Mouse (Mus musculus) spleen, postnatal 4 days (tissue): ENCODE results near the gene Slc43a2.
A peak's percentile ranks its signal among the peaks of the same experiment; 100 is the strongest.

Experiments used
- DNase-seq, 2 experiments: peaks; one replicate each; pipeline ENCODE4 v3.0.0; 2022; ENCODE audit warnings: low spot score in 2 of 2

Slc43a2 gene

GRCm38 (mm10) chr11:75605318-75605717 lies 73.8 kb downstream of the Slc43a2 start:
- no peak for DNase-seq

GRCm38 (mm10) chr11:75608776-75609175 lies 77.3 kb downstream of the Slc43a2 start:
- DNase-seq: no peak

GRCm38 (mm10) chr11:75610021-75610420 lies 78.5 kb downstream of the Slc43a2 start:
- DNase-seq: no peak

GRCm38 (mm10) chr11:75614769-75615168 lies 83.3 kb downstream of the Slc43a2 start:
- no peak for DNase-seq

DNA sequence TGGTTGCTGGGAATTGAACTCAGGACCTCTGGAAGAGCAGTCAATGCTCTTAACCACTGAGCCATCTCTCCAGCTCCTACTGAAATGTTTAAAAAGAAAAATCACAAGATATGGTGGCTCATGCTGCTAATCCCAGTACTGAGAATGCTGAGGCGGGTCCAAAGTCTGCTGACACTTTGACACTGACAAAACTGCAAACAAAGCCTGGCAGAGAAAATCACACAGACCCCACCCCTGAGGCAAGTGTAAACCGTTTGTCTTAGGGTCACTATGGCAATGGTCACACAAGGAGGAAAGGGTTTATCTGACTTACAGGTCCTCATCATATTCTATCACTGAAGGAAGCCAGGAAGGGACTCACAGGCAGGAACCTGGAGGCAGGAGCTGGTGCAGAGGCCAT lies 84.1 kb downstream of the Slc43a2 start:
- no peak for DNase-seq

DNA sequence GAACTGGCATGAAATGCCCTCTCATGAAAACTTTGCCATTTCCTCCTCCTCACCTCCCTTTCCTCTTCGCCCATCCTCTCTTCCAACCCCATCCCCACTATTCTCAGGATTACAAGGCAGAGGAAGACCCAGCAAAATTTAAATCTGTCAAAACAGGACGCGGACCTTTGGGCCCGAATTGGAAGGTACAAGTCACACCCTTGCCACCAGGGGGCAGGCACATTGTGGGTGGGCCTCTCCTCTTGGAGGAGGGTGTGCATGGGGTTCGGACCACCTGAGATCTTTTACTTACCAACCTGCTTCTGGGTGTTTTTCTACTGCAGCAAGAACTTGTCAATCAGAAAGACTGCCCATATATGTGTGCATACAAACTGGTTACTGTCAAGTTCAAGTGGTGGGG lies 87.6 kb downstream of the Slc43a2 start:
- peak; percentile 33 to 76 for DNase-seq

DNA sequence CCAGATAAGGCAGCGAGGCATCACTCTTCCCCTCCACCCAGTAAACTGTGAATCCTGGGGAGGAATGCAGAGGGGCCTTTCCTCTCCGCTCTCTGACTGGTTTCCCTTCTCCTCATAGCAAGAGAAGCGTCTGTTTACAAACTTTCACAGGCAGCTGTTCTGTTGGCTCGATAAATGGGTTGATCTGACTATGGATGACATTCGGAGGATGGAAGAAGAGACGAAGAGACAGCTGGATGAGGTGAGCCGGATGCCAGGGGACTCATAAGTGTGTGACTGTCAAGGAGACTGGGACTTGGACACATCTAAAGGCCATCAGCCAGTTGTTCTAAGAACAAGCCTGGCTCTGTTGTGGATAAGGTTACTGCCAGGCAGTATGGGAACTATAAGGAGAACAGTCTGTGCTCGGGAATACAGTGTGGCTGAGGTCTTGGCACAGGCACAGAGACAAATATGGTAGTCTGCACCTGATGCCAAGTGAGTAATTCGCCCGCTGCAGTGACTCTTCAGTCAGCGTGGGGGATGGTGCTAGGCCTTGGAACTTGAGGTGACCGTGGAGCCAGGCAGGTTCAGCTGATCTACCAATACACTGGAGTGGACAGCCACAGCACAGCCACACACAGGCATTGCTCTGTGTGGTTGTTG lies 88.8 kb downstream of the Slc43a2 start:
- no peak for DNase-seq

- DNase-seq: no peak
Observed at GRCm38 (mm10) chr11:75621426-75621825, 89.9 kb downstream of the Slc43a2 start.

DNA sequence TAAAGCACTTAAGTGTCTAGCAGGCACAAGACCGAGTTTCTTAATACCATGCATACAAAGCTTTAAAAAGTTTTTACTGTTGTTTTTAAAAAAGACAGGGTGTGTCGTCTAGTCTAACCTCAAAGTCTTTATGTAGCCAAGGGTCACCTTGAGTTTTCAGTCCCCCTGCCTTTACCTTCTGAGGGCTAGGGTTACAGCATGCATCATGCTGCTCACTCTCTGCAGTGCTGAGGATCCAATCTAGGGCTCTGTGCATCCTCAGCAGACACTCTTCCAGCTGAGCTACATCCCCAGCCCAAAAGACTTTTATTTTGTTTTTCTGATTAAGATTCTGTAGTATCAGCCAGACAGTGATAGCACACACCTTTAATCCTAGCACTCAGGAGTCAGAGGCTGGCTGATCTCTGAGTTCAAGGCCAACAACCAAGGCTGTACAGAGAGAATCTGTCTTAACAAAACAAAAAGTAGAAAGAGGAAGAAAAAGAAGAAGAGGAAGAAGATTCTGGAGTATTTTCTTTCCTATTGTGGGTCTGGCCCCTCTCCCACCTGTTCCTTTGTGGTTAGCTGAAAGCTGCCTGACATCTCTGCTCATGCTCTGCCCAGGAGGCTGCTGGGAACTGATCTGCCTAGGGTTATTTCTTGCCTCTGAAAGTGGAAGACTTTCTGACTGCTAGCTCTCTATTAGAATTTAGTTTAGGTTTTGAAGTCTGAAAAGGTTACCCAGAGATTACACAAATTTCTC lies 91.3 kb downstream of the Slc43a2 start:
- DNase-seq: no peak

- no peak for DNase-seq
Observed at GRCm38 (mm10) chr11:75624102-75624554, 92.6 kb downstream of the Slc43a2 start.

DNA sequence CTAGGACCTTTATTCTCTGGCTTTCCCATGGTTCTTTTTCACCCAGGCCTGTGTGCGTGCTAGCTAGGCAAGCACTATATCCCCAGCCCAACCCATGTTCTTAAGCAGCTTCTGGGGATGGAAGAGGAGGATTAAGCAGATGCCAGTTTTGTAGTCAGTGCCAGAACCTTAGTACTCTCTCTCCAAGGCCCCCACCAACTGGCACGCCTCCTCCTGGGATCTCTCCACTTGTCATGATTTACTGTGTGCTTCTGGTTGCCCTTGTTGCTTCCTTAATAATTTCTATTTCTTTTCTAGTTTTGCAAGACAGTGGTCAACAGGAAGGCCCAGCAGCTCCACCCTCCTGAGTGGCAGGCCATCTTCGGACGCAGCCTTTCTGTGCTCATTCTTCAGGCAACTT lies 94.3 kb downstream of the Slc43a2 start:
- no peak for DNase-seq
